Mouse (Mus musculus) fat pad, adult 2 months (tissue): ENCODE results near the gene Adcy6.
"Not testable (repeated sequence)": the region's sequence is repeated elsewhere in the genome, so short reads cannot be mapped to it uniquely, and the experiment has no call there.

Experiments used
- DNase-seq: peaks from one replicate; pipeline ENCODE4 v3.0.0-alpha.2; 2011; ENCODE audit warnings: low read depth, low spot score; ENCODE audit errors: extremely low read depth

The Adcy6 gene

DNA sequence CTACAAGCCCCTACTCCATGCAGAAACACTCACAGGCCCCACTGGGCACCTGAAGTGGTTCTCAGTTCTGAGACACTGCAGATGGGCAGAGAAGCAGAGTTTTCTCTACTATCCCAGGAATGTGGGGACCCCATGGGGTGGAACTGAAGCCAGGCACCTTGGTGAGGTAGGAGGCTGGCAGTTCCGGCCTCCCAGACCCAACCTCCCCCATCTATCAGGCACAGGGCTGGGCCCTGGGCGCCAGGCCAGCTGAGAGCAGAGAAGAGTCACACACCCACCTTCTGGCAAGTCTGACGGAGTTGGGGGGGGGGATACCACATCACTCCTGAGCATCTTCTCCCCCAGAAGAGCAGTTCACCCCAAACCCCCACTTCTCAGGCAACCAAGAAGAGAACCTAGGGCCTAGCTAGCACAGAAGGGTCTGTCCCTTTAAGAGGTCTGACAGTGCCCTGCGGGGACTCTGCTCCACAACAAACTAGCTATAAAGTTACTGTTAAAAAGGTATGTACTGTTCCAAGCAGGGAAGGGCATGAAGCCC is 6.9 kb downstream of the Adcy6 start:
- DNase-seq, result no peak

DNA sequence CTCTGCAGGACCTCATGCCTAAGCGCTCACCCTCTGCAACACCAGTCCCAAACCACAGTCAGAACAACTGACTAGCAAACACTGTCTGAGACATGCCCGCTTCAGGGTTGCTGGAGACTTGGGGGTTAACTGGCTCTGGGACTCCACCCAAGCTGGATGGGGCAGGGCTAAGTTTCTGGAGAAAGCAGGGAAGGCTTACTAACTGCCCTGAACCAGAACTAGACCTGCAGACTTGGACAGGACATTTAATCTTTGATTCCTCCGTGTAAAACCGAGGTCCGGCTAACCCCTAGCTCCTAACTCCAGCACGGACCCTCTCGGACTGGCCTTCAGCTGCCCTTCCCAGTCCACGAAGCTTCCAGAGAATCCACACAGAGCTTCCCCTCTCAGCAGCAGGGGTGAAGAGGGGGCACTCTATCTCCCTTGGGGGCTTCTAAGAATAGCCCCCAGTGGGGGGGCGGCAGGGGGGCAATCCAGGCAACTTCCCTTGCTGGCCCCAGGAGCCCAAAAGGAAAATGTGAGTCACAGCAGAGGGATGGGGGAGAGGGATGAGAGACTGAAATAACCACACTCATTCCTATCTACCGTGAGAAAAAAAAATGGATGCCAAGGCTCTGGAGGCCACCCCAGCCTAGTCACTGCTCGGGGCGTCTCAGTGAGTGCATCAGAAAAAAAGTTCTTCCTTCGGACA is 7.5 kb downstream of the Adcy6 start:
- DNase-seq, result no peak

DNA sequence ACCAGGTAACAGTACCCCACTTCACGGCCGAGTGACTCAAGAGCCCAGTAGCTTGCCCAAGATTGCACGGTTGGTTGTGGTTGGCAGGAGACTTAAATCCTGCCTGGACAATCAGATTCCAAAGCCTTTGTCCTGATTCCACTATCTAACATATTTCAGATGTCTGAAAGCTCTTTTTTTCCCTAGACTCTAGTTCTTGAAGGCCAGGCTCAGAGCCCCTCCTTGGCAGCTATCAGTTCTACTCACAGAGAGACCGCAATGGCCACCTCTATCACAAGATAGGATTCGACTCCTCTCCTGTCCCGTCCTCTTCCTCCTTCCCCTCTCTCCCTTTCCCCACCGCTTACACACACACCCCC is 8.1 kb downstream of the Adcy6 start:
- no peak for DNase-seq

DNA sequence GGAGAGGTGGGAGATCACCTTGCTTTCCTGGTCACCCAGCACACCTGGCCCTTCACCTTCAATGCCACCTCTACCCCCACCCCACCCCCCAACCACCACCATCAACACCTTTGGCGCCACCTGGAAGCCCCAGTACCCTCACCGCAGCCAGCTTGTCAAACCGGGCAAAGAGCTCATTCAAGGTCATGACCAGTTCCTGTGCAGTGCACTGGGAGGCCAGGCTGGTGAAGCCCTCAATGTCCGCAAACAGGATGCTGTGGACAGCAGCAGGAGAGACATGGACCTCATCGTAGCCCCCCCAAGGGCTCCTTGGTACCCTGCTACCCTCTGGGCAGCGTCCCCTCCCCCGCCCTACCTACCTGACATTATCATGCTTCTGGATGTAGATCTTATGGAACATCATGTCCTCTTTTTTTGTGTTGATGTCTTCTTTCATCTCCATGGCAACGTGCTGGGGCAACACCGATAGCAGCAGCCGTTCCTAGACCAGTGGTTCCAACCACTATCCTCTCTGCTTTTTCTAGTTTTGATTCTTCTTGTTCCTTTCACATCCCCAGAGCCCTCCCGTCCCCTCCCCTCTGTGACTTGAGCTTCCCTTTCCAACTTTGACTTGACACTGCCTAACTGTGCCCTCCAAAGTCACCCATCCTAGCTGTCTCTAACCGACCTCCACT is 9.7 kb downstream of the Adcy6 start:
- no peak for DNase-seq

DNA sequence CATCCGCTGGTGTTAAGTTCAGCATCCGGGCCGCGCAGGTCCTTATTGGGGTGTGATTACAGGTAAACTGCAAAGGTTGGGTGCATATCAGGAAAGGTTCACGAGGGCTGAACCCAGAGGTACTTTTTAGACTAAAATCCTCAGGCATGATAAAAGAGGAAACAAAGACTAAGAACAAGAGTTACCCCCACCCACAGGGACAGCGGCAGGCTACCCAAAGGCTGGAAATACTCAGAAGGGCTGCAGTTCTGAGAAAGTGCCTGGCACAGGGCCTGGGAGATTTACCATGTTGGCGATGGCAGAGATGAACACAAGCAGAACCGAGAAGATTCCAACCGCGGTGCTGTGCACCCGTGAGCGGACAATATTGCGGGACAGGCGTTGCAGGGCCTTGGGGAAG is 13.3 kb downstream of the Adcy6 start:
- no peak for DNase-seq

DNA sequence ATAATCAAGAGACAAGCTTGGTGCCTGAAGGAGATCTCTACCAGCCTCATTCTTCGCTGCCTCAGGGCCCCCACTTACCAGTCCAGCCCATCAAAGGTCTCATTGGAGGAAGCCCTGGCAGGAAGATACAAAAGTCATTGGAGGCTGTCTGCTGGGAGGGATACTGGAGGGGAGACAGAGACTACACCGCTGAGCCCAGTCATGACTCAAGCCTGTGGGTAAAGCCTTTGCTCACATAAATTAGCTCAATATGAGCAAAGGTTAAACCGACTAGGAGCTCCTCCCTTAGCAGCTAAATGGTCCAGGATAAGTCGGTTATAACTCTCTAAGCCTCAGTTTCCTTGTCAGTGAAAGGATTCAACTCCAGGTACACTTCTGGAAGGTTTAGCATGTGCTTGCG is 14.8 kb downstream of the Adcy6 start:
- no peak for DNase-seq

DNA sequence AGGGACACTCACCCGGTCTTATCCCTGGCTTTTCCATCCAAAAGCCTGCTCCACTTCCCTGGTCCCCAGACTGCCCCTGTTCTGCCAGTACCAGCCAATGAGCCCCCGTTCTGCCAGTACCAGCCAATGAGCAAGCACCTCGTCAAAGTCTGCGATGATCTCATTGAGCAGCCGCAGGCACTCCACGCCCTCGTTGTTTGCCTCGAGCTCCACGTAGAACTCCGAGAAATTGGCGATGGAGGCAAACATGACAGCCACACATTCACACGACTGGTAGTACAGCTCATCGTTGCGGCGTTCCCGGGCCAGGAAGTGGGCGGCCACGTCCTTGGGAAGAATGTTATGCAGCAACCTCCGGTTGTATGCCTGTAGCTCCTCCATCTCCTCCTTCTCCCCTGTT is 15.7 kb downstream of the Adcy6 start:
- no peak for DNase-seq

DNA sequence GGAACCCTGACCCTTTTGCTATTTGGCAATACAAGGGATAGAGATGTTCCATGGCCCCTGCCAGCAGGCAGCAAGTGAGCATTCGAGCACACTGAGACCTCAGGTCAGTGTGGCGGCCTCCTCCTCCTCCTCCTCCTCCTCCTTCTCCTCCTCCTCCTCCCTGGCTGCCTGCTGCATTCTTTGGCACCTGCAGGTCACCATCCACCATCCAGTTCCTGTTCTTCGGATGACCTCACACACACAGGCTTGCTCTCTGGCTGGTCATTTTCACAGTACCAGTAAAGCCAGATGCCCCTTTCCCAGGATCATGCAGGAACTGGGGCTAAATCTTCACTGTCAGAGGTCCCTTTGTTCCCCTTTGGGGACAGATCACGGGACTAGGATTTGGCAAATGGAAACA is 18.5 kb downstream of the Adcy6 start:
- no peak for DNase-seq

DNA sequence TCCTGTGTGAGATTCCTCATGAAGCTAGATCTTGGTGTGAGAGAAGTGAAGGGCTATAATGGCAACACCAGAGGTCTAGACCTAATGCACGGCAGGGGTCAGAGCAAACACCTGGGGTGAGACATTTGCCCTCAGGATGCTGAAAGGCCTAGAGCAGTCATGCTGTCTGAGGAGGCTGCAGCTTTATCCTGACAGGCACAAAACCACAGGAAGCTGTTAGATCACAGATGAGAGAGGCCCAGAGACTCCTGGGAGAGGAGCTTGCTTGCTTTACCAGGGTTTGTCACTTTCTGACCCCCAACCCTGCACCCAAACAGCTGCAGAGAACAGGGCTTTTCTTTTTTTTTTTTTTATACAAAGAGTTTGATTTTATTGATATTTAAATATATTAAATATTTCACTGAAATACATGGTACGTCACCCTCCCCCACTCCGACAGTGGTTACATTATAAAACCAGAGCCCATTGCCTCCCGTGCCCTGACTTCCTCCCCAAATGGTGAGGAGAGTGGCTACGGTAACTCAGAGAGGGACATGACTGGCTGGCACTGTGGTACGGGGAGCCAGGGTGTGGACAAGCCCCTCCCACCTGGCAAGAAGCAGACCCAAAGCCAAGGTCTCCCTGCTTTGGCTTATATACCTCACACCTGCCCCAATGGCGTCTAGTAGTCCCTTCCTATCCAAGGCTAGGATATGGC is 20.1 kb downstream of the Adcy6 start:
- DNase-seq, result no peak

DNA sequence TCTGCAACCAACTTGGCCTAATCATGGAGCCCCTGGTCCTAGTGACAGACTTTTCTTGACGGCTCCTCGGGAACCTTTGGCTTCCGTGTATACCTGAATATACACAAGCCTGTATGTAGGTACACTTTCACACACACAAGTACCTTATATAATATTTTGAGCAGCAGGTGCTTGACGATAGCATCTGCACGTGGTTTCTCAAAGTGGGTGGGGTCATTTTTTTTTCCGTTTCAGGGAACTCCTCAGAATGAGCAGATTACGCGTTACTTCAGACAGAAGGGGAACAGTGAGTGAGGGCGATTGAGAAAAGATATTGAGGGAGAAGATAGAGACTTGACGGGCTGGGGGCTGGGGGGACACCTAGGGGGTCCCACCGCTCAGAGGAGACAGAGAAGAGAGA is 22.1 kb downstream of the Adcy6 start:
- no peak for DNase-seq

DNA sequence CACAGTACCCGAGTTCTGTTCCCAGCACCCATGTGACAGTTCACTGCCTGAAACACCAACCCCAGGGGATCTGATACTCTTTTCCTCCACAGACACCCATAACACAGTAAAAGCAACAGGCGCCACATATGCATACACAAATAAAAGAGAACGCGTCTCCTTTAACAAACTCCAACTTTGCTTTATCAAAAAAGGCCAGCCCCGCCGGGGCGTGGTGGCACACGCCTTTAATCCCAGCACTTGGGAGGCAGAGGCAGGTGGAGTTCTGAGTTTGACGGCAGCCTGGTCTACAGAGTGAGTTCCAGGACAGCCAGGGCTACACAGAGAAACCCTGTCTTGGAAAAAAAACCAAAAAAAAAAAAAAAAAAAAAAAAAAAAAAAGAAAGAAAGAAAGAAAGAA is 23.7 kb downstream of the Adcy6 start:
- DNase-seq, result not testable (repeated sequence)

DNA sequence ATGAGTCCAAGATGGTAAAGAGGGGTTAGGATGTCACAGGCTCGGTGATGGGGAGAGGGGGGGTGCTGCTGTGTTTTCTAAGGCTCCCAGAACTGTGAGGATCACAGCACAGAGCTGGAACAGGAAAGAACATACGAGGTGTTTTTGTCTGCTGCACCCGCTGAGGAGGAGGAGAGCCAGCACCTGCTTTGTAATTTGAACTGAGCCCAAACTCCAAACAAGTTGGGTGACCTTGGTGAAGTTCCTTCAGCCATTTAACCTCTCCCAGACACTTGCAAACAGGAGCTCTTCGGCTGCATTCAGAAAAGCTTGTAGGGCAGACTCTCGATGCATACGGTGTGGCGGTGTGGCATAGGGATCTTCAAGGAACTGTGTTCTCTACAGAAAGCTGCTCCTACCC is 24.5 kb downstream of the Adcy6 start:
- DNase-seq, result no peak

DNA sequence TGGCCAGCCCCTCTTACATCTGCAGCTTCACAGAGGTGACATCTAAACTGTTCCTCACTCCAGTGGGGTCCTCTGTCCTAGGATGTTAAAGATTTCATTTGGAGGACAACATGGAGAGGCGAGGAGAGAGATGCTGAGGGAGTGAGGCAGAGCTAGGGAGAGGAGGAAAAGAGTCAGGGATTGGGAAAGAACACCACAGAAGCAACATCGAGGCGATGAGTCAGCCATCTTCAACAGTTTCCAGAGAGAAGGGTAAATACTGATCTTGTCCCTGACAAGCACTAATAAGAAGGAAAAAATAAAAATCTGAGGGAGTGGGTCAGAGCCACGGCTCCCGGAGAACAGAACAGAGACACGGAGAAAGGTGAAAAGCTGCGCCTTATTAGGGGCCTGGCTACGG is 26.9 kb downstream of the Adcy6 start:
- no peak for DNase-seq

DNA sequence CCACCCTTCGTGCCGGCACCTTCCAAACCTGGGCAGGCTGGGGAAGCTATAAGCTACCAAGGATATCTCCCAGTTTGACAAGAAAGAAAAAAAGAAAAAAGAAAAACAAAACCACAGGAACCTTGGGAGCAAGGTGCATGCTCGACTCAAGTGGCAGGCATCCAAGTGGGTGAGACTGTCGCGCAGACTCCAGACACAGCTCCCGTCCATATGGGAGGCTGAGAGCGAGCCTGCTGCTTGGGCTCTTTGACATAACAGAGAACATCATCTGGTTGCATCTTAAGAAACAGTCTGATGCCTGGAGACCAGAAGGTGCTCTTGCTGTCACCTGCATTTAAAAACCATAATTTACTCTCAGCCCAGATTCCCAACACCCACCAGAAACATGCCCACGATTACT is 27.5 kb downstream of the Adcy6 start:
- DNase-seq, result no peak

DNA sequence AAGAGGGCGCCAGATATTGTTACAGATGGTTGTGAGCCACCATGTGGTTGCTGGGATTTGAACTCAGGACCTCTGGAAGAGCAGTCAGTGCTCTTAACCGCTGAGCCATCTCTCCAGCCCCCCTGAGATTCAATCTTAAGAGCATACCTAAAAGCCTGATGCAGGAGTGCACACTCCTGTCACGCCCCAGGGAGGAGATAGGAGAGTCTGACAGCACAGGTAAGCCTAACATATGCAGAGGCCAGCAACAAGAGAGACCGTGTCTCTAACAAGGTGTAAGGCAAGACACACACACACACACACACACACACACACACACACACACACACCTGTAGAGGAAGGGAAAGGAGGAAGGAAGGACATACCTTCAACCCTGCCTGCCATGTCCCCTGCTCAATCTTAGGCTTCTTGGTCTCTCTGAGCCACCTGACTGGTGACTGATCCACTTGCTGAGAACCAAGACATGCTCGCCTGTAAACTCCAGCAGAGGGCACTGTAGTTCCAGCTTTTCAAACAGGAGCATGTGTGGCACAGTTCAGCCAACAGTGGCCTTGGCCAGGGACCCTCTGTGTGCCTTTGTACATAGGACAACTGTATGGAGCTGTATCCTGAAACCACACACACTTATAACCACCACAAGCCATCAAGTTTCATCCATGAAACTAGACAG is 29.9 kb downstream of the Adcy6 start:
- DNase-seq, result no peak

DNA sequence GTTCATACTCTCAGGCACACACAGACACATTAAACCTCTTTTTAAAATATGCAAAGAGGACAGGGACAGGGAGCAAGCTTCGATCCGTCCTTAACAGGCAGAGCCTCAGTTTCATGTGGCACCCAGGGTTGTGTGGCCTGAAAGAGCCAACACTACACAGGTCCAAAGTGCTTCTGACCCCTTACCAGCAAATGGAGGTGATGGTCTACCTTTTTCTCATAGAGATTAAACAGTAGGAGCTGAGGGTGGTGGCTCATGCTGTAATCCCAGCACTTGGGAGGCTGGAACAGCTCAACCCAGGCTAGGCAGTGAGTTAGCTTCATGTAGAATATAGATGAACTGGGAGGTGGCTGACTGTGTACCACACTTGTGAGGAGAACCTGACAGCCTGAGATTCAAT is 30.6 kb downstream of the Adcy6 start:
- no peak for DNase-seq

DNA sequence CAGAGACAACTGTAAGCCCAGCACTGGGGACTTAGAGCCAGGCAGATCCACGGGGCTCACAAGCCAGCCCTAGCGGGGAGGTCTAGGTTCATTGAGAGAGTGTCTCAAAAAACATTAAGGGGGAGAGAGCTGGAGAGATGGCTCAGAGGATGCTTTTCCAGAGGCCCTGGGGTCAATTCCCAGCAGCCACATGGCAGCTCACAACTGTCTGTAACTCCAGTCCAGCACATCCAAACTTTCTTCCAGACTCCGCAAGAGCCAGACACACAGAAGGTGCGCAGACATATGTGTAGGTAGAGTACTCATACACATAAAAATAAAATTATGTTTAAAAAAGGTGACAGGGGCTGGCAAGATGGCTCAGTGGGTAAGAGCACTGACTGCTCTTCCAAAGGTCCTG is 36.6 kb downstream of the Adcy6 start:
- DNase-seq, result no peak

DNA sequence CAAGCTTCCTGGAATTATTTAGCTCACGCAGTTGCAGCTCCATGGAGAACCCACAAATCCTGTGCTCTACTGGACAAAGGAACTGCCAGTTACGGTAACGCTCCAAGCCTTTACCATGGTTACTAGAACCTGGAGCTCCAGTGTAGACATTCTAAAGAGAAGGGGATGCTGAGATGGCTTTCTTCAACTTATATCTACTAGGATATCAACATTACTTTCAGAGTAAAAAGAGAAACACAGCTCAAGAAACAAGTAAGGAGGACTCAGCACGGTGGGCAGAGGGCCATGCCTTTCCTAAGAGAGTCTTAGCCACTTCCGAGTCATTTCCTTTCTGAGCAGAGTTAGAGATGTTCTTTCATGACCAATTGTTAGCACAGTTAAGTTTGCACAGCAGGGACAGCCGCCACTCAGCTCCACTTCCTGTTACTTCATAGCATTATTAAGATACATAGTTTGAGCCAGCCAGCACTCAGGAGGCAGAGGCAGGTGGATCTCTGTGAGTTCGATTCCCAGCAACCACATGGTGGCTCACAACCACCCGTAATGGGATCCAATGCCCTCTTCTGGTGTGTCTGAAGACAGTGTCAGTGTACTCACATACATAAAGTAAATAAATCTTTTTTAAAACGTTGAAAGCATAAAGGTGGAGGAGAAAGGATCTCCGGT is 38.9 kb downstream of the Adcy6 start, which contains the start of the genes Ccnt1 and 4930415O20Rik:
Gene Ccnt1 (minus strand): TSS at position 51 of the 666 bp plus-strand sequence.
Gene 4930415O20Rik (plus strand): TSS at position 132 of the 666 bp plus-strand sequence.
- no peak for DNase-seq

DNA sequence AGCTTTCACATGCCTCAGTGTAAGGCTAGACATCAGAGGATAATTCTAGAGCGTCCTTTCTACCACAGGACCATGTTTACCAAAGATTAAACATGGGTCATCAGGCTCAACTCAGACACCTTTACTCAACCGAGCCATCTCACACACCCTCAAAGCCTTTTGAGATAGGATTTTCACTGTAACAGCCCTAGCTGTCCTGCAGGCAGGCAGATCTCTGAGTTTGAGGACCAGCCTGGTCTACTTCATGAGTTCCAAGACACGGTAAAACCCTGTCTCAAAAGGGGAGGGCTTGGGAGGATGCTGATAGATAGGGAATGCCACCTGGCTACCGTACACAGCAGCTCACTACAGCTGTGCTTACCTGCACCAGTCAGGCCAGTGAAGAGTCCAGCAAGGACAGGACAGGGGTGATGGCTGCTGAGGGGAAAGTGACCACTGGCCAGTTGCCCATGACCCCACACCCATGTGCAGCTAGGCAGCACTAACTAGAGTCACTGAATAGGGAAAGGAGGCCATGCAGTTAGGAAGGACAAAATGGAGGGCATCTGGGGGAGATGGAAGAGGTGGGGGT is 40.0 kb downstream of the Adcy6 start:
- DNase-seq, result no peak

DNA sequence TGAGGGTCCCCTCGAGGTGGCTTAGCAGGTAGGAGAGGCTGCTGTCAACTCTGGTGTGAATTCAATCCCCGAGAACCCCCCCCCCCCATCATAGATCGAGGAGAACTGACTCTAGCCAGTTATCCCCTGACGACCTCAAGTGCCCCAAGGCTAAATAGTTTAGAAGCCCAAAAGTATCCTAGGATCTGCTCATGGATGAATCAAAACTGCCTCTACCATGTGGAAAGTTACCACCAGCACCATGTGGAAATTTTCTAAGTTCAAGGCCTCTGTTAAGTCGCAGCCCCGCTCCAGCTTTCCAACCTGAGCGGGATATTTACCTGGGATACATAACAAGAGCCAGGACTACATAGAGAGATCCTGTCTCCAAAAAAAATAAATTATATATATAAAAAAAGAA is 40.7 kb downstream of the Adcy6 start:
- DNase-seq, result no peak
